Mouse (Mus musculus) fibroblast of lung, adult 2 months (primary cell): ENCODE results near the gene Ctrc.
A peak's percentile ranks its signal among the peaks of the same experiment; 100 is the strongest.
"Not testable (repeated sequence)": the region's sequence is repeated elsewhere in the genome, so short reads cannot be mapped to it uniquely, and the experiment has no call there.

Source experiments
- DNase-seq: peaks from one replicate; pipeline ENCODE4 v3.0.0-alpha.2; 2011; ENCODE audit warnings: low read depth

The Ctrc gene

DNA sequence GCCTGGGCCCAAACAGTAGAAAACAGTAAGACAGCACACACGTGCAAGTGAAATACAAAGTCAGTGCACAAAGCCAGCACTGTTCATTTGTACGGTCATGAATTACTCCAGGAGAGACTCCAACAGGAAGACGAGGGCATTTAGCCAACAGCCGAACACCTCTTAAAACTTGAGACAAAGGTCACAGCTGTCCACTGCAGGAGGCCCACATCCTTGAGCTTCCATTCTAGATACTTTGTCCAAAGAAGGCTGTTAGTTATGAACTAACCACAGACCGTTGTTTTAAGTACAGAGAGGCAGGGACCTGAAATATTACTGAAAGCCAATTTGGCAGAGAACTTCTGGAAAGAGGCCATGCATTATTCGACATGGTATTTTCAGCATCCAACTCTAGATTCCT, 59.1 kb downstream of the Ctrc start:
- DNase-seq: peak; percentile 81

DNA sequence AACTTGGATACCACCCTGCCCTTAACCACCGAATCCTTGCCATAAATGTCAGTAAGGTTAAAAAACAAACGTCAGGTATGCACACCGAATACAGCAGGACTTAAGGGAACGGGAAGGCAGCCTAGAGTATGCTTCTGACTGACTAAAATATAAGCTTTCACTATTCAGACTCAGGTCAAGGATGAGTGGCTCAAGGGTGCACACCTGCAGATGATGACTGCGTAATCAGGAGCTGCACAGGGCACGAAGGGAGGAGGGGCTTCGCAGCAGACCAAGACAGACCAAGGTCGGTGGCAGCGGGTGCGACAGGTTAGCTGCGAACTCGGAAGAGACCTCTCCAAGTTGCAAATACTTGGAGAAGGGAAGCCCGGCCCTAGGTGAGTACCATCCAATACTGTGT, 60.0 kb downstream of the Ctrc start:
- DNase-seq: no peak

DNA sequence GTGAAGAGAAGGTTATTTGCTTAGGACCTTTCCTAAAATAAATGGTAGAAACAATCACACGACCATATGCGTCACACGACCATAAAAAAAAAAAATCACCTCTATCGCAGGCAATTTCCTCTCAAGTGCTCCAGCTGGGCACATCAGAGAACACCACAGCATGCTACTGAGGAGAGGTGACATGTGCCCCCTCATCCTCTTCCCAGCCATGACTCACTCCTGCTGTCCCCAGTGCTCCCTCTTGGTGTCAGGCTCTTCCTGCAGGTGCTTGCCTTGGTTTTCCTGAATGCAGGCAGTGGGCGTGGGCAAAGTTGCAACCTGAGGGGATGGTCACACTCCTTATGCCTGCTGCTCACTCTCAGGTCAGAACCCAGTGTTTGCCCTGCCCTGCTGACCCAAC, 61.3 kb downstream of the Ctrc start:
- no peak for DNase-seq

DNA sequence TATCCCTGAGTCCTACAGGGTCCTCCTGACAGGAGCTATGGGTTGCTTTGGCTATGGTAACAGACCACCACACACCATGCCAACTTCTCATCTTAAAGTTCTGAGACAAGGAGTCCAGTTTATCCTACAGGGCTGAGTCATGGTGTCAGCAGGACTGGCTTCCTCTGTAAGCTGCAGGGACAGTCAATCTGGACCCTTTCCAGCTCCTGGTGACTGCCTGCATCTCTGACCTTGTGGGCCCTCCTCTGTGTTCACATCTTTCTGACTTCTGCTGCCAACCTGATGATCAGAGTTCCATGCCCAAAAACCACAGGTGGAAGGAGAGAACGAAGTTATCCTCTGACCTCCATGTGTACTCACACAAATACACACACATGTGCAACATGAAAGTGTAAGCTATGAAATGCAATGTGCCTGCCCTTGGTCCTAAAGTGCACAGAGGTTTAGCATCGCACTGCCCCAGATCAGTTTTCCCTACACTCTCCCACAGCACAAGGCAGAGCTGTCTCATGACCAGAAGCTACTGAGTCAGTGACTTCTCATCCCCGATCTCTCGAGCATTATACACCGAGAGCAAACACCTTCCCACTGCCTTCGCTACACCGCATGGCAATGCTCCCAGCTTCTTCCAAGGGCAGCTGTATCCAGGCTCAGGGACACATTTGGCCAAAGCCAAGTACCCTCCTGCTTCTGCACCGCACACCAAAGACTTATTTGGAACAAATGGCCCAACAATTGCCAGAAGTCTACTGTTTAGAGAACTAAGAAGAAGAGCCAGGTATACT, 64.8 kb downstream of the Ctrc start:
- DNase-seq: no peak

DNA sequence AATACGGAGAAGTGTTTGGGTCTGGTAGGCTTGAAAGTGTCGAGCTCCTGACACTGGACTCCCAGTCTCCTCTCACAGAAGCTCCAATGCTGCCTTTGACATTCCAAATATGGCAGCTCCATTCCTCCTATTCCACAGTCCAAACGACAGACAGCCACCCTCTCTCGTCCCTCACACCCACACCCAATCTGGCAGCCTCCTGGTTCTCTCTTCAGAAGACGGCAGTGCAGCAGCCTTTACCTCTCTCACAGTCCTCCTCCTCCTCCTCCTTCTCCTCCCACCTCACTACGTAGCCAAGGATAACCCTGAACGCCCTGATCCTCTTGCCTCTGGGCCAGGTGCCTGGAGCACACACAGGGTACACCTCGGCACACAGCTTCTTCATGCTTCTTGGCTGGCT, 66.3 kb downstream of the Ctrc start:
- no peak for DNase-seq

DNA sequence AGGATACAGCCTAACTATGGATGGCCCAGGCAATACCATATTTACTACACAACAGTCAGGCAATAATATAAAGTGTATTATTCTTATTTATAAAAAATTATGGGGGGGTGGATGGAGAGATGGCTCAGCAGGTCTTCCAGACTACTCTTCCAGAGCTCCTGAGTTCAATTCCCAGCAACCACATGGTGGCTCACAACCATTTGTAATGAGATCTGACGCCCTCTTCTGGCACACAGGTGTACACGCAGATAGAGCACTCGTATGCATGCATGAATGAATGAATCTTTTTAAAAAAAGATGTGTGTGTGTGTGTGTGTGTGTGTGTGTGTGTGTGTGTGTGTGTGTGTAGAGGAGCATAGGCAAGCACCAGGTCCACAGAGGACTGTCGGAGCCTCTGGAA, 73.1 kb downstream of the Ctrc start:
- not testable (repeated sequence) for DNase-seq

DNA sequence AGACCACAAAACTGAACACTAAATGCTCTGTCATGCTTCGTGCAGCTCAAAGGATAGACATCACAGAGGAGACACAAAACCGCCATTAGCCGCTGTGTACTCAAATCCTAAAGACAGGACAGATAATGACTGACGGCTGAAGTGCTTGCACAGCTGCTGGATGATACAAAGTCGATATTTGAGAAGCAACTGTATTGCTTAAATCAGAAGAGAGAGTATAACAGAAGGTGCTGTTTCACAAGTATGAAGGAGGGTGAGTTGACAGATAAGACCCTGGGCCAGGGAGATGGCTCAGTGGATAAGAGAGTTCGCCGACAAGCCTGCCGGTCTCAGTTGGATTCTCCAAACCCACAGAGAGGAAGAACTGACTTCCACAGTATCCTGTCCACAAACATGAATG, 74.3 kb downstream of the Ctrc start:
- DNase-seq: no peak

DNA sequence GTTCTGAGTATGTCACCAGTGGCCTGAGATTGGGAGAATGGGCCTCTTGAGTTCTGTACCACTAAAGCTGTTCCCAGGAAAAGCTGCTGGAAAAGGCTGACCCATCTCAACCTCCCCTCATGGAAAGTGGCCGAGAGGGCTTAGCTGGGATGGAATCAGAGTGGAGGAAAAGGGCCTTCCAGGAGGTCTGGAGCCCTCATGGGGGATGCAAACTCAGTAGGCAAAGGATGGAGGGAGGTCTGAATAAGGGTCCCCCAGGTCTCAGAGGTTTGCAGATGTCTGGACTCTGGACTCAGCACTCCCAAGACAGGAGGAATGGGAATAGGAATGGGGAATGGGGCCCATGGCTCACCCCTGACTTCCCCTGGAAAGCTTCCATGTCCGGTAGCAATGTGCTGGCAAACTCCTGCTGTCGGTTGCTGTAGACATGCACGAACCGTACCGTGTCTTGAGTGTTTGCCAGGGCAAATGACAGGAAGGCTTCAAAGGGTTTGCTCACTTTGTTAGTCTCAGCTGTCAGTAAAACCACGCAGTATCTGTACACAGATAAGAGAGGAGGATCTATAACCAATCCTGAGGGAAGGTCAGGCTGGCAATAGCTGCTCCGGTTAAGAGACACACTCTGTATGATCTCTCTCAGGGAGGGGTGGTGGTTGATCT, 76.5 kb downstream of the Ctrc start:
- DNase-seq: no peak

DNA sequence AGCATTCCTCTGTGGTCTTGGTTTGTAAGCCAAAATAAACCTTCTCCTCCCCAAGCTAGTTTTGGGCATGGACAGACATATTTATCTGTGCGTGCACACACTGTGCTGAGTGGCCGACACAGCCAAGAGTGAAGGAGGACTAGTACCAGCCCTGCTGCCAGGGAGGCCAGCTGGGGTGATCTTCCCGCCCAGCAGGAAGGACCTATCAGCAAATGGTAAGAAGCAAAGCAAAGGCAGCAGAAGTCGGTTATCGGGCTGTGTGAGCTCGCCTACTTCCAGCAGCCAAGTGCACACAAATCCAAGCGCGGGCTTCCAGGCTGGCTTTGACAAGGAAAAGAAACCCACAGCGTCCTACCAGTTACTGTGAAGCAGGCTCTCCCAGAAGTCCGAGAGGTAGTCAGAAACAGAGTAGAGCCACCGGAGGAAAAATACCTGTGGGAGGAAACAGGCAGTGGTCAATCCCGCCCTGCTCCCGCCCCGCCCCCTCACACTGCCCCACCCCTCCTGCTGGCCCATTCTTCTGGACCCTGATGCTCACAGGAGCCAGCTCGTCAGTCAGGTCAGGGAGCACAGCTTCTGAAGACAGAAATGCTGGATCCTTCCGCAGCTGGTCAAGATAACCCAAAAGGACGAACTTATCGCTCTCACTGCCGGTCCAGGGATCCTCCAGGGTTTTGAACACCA, 78.7 kb downstream of the Ctrc start:
- DNase-seq: peak; percentile 97

DNA sequence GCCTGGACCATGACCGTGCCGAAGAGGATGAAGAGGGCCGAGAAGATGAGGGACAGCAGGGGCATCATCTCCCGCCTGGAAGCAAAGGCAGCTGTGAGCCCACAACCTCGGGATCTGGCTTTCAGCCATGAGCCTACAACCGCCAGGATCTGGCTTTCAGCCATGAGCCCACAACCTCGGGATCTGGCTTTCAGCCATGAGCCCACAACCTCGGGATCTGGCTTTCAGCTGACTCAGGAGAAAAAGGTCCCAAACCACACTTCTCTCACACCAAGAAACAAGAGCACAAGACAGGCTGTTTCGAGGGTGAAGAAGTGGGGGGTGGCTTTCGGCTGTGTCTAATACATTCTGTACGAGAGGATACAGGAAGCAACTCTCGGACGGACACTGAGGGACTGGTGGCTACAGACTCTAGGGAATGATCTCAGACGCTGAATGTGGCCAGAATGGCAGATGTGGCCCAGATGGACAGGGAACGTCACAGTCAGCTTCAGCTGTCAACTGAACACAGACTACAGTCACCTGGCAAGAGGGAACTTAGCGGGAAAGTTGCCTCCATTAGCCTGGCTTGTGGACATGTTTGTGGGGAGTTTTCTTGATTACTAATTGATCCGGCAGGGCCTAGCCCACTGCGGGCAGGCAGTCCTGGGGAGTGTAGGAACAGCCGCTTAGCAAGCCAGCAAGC, 79.3 kb downstream of the Ctrc start:
- DNase-seq: no peak

DNA sequence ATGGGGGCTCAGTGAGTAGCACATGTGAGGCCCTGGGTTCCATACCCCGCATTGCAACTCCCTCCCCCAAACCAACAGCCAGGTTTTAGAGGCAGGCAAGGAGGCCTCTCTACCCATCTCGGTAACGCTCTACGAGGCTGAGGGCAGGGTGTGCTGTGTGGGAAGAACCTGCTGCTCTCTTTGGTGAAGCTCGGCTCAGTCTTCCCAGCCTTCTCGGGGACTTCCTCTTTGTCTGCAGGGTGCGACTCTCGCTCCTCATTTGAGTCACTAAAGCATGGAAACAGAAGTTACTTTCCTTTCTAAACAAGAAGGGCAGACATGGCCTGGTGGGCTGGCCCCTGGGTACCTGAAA, 79.9 kb downstream of the Ctrc start:
- DNase-seq: no peak

DNA sequence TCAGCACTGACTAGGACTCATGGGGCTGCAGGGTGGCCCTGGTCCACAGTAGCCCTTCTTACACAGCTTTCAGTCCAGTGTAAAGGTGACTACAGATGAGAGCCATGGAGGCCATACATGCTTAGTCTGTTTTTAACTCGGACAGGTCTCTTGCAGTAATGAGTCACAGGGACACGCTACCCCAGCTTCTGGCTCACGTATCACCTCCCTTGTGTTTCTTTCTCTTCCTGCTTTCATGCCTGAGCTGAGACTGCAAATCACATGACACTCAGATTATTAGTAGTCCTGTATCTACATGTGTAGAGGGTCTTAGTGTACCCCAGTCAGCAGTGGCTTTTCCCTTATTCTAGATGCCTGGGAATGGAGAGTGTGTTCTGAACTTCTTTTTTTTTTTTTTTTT, 81.2 kb downstream of the Ctrc start:
- no peak for DNase-seq
